ENCODE assay signal across 13 mouse cellular contexts in genomic region chr3:102997036-102997435, GRCm38 (mm10). TPM values are rescaled to one million over a fixed set of nuclear protein-coding genes. Genes with fewer than 3 reads are reported as not detected.
DNase-seq lines count a peak whose midpoint lies in the region; ATAC-seq and TF ChIP-seq lines count a peak whose summit lies in the region.
"Had no signal": no experiment of that assay in that cellular context is flagged by ENCODE, and none has a peak within 500 bp of the region (broad histone marks: within the 10 kb centered on the region; RNA-seq: fewer than 3 reads in every experiment).

No protein-coding gene starts in this region.

- no peaks in the 10 kb centered on the region for H3K9me3 ChIP-seq in forebrain, embryonic 15.5 days
- no peaks in the 10 kb centered on the region for H3K9me3 ChIP-seq in forebrain, postnatal 0 days (ENCODE audit: low read length)
- no peaks in the 10 kb centered on the region; the same call in 1 of the 2 replicates for H3K9me3 ChIP-seq in liver, embryonic 11.5 days (ENCODE audit: control insufficient read depth, low read length)
- H3K9me3 ChIP-seq in liver, embryonic 12.5 days (replicated peaks): 0 out of 2 replicates have a peak, but pooled peaks cover 4% of the 10 kb centered on the region
- H3K9me3 ChIP-seq in embryonic facial prominence, embryonic 14.5 days (ENCODE audit: control insufficient read depth, low read length): 0 out of 2 replicates have a peak, but pooled peaks cover 5% of the 10 kb centered on the region
- H3K9me3 ChIP-seq in limb, embryonic 14.5 days (ENCODE audit: control insufficient read depth, low read length): no peaks in the 10 kb centered on the region

- H3K9ac ChIP-seq in forebrain, embryonic 15.5 days (replicated peaks): no peak overlapping the region
- no peak overlapping the region for H3K9ac ChIP-seq in forebrain, postnatal 0 days
- no peak overlapping the region for H3K9ac ChIP-seq in liver, embryonic 11.5 days (ENCODE audit: low read depth, low read length)
- no peak overlapping the region for H3K9ac ChIP-seq in liver, embryonic 12.5 days
- H3K9ac ChIP-seq in embryonic facial prominence, embryonic 14.5 days (ENCODE audit: low read depth, low read length): no peak overlapping the region
- H3K9ac ChIP-seq in limb, embryonic 14.5 days (ENCODE audit: low read depth, low read length, severe bottlenecking): no peak overlapping the region

- H3K36me3 ChIP-seq in forebrain, embryonic 15.5 days: peaks cover 32% of the 10 kb centered on the region
- H3K36me3 ChIP-seq in forebrain, postnatal 0 days (ENCODE audit: insufficient read depth): peaks cover 36% of the 10 kb centered on the region
- H3K36me3 ChIP-seq in liver, embryonic 11.5 days (ENCODE audit: control insufficient read depth, insufficient read depth, low read length): peaks cover 12% of the 10 kb centered on the region
- peaks cover 34% of the 10 kb centered on the region for H3K36me3 ChIP-seq in liver, embryonic 12.5 days
- H3K36me3 ChIP-seq in embryonic facial prominence, embryonic 14.5 days (ENCODE audit: control insufficient read depth, insufficient read depth, low read length): peaks cover 36% of the 10 kb centered on the region
- H3K36me3 ChIP-seq in limb, embryonic 14.5 days (ENCODE audit: control insufficient read depth, insufficient read depth, low read length): peaks cover 36% of the 10 kb centered on the region

- no peak overlapping the region for H3K4me2 ChIP-seq in forebrain, embryonic 15.5 days (replicated peaks)
- no peak overlapping the region for H3K4me2 ChIP-seq in forebrain, postnatal 0 days (ENCODE audit: low read depth)
- peak overlapping the region; percentile 12; the same call in 1 of the 2 replicates for H3K4me2 ChIP-seq in liver, embryonic 11.5 days
- H3K4me2 ChIP-seq in liver, embryonic 12.5 days: no peak overlapping the region
- no peak overlapping the region for H3K4me2 ChIP-seq in embryonic facial prominence, embryonic 14.5 days (ENCODE audit: low read depth, low read length)
- no peak overlapping the region for H3K4me2 ChIP-seq in limb, embryonic 14.5 days (replicated peaks; ENCODE audit: low read depth, low read length, severe bottlenecking)

- TF ChIP-seq POLR2A in limb, embryonic 14.5 days (IDR thresholded peaks at IDR 0.05; ENCODE audit: borderline replicate concordance, extremely low read depth, insufficient read depth, insufficient read length): no peak

- H3K4me3 ChIP-seq in forebrain, embryonic 15.5 days: peak overlapping the region; percentile 83; the same call in 1 of the 2 replicates
- H3K4me3 ChIP-seq in forebrain, postnatal 0 days (ENCODE audit: low read depth, low read length): no peak overlapping the region
- H3K4me3 ChIP-seq in liver, embryonic 11.5 days (ENCODE audit: low read depth, low read length): no peak overlapping the region
- H3K4me3 ChIP-seq in liver, embryonic 12.5 days: no peak overlapping the region
- no peak overlapping the region for H3K4me3 ChIP-seq in embryonic facial prominence, embryonic 14.5 days (ENCODE audit: low read depth, low read length)
- H3K4me3 ChIP-seq in limb, embryonic 14.5 days (replicated peaks; ENCODE audit: low read length): peak overlapping the region; percentile 76; the same call in 1 of the 2 replicates

- no peak for DNase-seq in forebrain, postnatal 0 days
- DNase-seq in liver, embryonic 11.5 days (ENCODE audit: low spot score): no peak
- DNase-seq in embryonic facial prominence, embryonic 14.5 days (ENCODE audit: low spot score): peak; percentile 36
- no peak for DNase-seq in limb, embryonic 14.5 days (ENCODE audit: low spot score)
- DNase-seq in ovary, postnatal 10 days (ENCODE audit: low spot score): no peak
- no peak for DNase-seq in right cerebral cortex, adult 18-20 months
- DNase-seq: kidney, adult 11 months had no signal

- H3K27me3 ChIP-seq in forebrain, embryonic 15.5 days: no peaks in the 10 kb centered on the region
- no peaks in the 10 kb centered on the region for H3K27me3 ChIP-seq in forebrain, postnatal 0 days (ENCODE audit: insufficient read depth, low read length)
- no peaks in the 10 kb centered on the region for H3K27me3 ChIP-seq in liver, embryonic 11.5 days (replicated peaks; ENCODE audit: control insufficient read depth, insufficient read depth, low read length)
- no peaks in the 10 kb centered on the region for H3K27me3 ChIP-seq in liver, embryonic 12.5 days (replicated peaks)
- H3K27me3 ChIP-seq in embryonic facial prominence, embryonic 14.5 days (replicated peaks; ENCODE audit: control insufficient read depth, insufficient read depth, low read length): no peaks in the 10 kb centered on the region
- no peaks in the 10 kb centered on the region for H3K27me3 ChIP-seq in limb, embryonic 14.5 days (ENCODE audit: control insufficient read depth, insufficient read depth, low read length)
- H3K27me3 ChIP-seq: Patski had no signal

- WGBS in forebrain, embryonic 15.5 days: 84% methylated on average over 10 of the region's 10 CpGs
- 83% methylated on average over 10 of the region's 10 CpGs for WGBS in forebrain, postnatal 0 days
- 72% methylated on average over 10 of the region's 10 CpGs for WGBS in liver, embryonic 11.5 days
- WGBS in liver, embryonic 12.5 days (ENCODE audit: insufficient replicate concordance): 61% methylated on average over 10 of the region's 10 CpGs
- WGBS in embryonic facial prominence, embryonic 14.5 days: 63% methylated on average over 10 of the region's 10 CpGs
- WGBS in limb, embryonic 14.5 days: 46% methylated on average over 10 of the region's 10 CpGs

- peaks cover 14% of the 10 kb centered on the region for H3K4me1 ChIP-seq in forebrain, embryonic 15.5 days
- H3K4me1 ChIP-seq in forebrain, postnatal 0 days (ENCODE audit: insufficient read depth): peaks cover 4% of the 10 kb centered on the region; the same call in 1 of the 2 replicates
- H3K4me1 ChIP-seq in liver, embryonic 11.5 days (replicated peaks; ENCODE audit: control insufficient read depth, insufficient read depth, low read length): peaks cover 15% of the 10 kb centered on the region; the same call in 1 of the 2 replicates
- peaks cover 20% of the 10 kb centered on the region for H3K4me1 ChIP-seq in liver, embryonic 12.5 days
- H3K4me1 ChIP-seq in embryonic facial prominence, embryonic 14.5 days (ENCODE audit: control insufficient read depth, insufficient read depth, low read length): peaks cover 10% of the 10 kb centered on the region
- peaks cover 12% of the 10 kb centered on the region for H3K4me1 ChIP-seq in limb, embryonic 14.5 days (ENCODE audit: control insufficient read depth, insufficient read depth, low read length)

- no peak for TF ChIP-seq CTCF in forebrain, postnatal 0 days (IDR thresholded peaks at IDR 0.05; ENCODE audit: low read depth)

- no peak overlapping the region for H3K27ac ChIP-seq in forebrain, embryonic 15.5 days (replicated peaks)
- H3K27ac ChIP-seq in forebrain, postnatal 0 days (ENCODE audit: low read depth, low read length): no peak overlapping the region
- no peak overlapping the region for H3K27ac ChIP-seq in liver, embryonic 11.5 days (ENCODE audit: low read depth, low read length)
- no peak overlapping the region for H3K27ac ChIP-seq in liver, embryonic 12.5 days
- H3K27ac ChIP-seq in embryonic facial prominence, embryonic 14.5 days (replicated peaks; ENCODE audit: low read depth, low read length): no peak overlapping the region
- no peak overlapping the region for H3K27ac ChIP-seq in limb, embryonic 14.5 days (replicated peaks; ENCODE audit: low read depth, low read length)

- ATAC-seq in forebrain, embryonic 15.5 days (replicated peaks): no peak
- ATAC-seq in forebrain, postnatal 0 days: no peak
- ATAC-seq in liver, embryonic 11.5 days (replicated peaks; ENCODE audit: low FRiP score): no peak
- ATAC-seq in liver, embryonic 12.5 days: no peak
- no peak for ATAC-seq in embryonic facial prominence, embryonic 14.5 days (ENCODE audit: low read depth)
- ATAC-seq in limb, embryonic 14.5 days (ENCODE audit: low FRiP score, low read depth): no peak
- ATAC-seq: forebrain, embryonic 16.5 days; Patski had no signal

RNA-seq across cellular contexts. Expression of gene Sike1, which starts 1.5 kb away (rescaled TPM):
- polyA plus RNA-seq in forebrain, embryonic 15.5 days (2015; fragmentation: Nextera tagmentation; extraction: Ambion mirVana): 54.9 and 55.8 TPM in 2 replicates
- 25.9 and 29.6 TPM in 2 replicates for total RNA-seq in forebrain, postnatal 0 days (2014; rRNA removed)
- polyA plus RNA-seq in forebrain, postnatal 0 days (2015; fragmentation: Nextera tagmentation; extraction: Ambion mirVana): 43.0 and 48.2 TPM in 2 replicates
- polyA plus RNA-seq in liver, embryonic 11.5 days (2014; fragmentation: Nextera tagmentation; extraction: Ambion mirVana): 40.5 and 42.9 TPM in 2 replicates
- 21.5 and 21.6 TPM in 2 replicates for polyA plus RNA-seq in liver, embryonic 12.5 days (2016; fragmentation: Nextera tagmentation; extraction: Ambion mirVana)
- polyA plus RNA-seq in embryonic facial prominence, embryonic 14.5 days (2014; fragmentation: Nextera tagmentation; extraction: Ambion mirVana): 59.4 and 61.8 TPM in 2 replicates
- 42.6 and 43.2 TPM in 2 replicates for polyA plus RNA-seq in limb, embryonic 14.5 days (2012; rRNA removed)
- polyA plus RNA-seq in limb, embryonic 14.5 days (2014; fragmentation: Nextera tagmentation; extraction: Ambion mirVana): 65.3 and 68.2 TPM in 2 replicates

RNA-seq across cellular contexts. Expression of gene Csde1, which starts 23.2 kb away (rescaled TPM):
- 455 and 463 TPM in 2 replicates for polyA plus RNA-seq in forebrain, embryonic 15.5 days (2015; fragmentation: Nextera tagmentation; extraction: Ambion mirVana)
- 330 and 341 TPM in 2 replicates for total RNA-seq in forebrain, postnatal 0 days (2014; rRNA removed)
- 269 and 315 TPM in 2 replicates for polyA plus RNA-seq in forebrain, postnatal 0 days (2015; fragmentation: Nextera tagmentation; extraction: Ambion mirVana)
- 254 and 288 TPM in 2 replicates for polyA plus RNA-seq in liver, embryonic 11.5 days (2014; fragmentation: Nextera tagmentation; extraction: Ambion mirVana)
- polyA plus RNA-seq in liver, embryonic 12.5 days (2016; fragmentation: Nextera tagmentation; extraction: Ambion mirVana): 179 and 183 TPM in 2 replicates
- 335 and 377 TPM in 2 replicates for polyA plus RNA-seq in embryonic facial prominence, embryonic 14.5 days (2014; fragmentation: Nextera tagmentation; extraction: Ambion mirVana)
- polyA plus RNA-seq in limb, embryonic 14.5 days (2012; rRNA removed): 70.3 and 92.6 TPM in 2 replicates
- polyA plus RNA-seq in limb, embryonic 14.5 days (2014; fragmentation: Nextera tagmentation; extraction: Ambion mirVana): 355 and 377 TPM in 2 replicates

RNA-seq across cellular contexts. Expression of gene Nr1h5, which starts 33.1 kb away (rescaled TPM):
- 0.13 TPM in 2 replicates for polyA plus RNA-seq in forebrain, embryonic 15.5 days (2015; fragmentation: Nextera tagmentation; extraction: Ambion mirVana)
- total RNA-seq in forebrain, postnatal 0 days (2014; rRNA removed): 0.52 TPM in 1 of 2 replicates, not detected in the other
- polyA plus RNA-seq in forebrain, postnatal 0 days (2015; fragmentation: Nextera tagmentation; extraction: Ambion mirVana): 0.05 and 0.17 TPM in 2 replicates
- 18.3 and 21.9 TPM in 2 replicates for polyA plus RNA-seq in liver, embryonic 11.5 days (2014; fragmentation: Nextera tagmentation; extraction: Ambion mirVana)
- polyA plus RNA-seq in liver, embryonic 12.5 days (2016; fragmentation: Nextera tagmentation; extraction: Ambion mirVana): 10.3 and 10.4 TPM in 2 replicates
- polyA plus RNA-seq in embryonic facial prominence, embryonic 14.5 days (2014; fragmentation: Nextera tagmentation; extraction: Ambion mirVana): 0.06 TPM in 1 of 2 replicates, not detected in the other
- 0.08 TPM in 2 replicates for polyA plus RNA-seq in limb, embryonic 14.5 days (2012; rRNA removed)
- polyA plus RNA-seq in limb, embryonic 14.5 days (2014; fragmentation: Nextera tagmentation; extraction: Ambion mirVana): 0.23 TPM in 1 of 2 replicates, not detected in the other
- total RNA-seq: common myeloid progenitor, adult 5-6 weeks; left cerebral cortex, adult 8-10 months had no signal
- polyA plus RNA-seq: forebrain, embryonic 16.5 days had no signal

Comparison
In these comparisons a context has a peak if more than half of its experiments do, and no peak if none do; other contexts are left out.
1. H3K4me3 ChIP-seq: peak in forebrain, embryonic 15.5 days (single experiment) and limb, embryonic 14.5 days (single experiment); none in forebrain, postnatal 0 days (single experiment), liver, embryonic 11.5 days (single experiment), liver, embryonic 12.5 days (single experiment) and embryonic facial prominence, embryonic 14.5 days (single experiment).